Mouse (Mus musculus): ENCODE measurements around the gene St8sia2.

GRCm38 (mm10) chr7:74022571-74022970 lies 9.1 kb upstream of the St8sia2 start:
- TF ChIP-seq TCF12 (IDR thresholded peaks at IDR 0.05; ENCODE audit: insufficient read depth, poor library complexity, severe bottlenecking) = no peak
- no peak for TF ChIP-seq MAX (IDR thresholded peaks at IDR 0.05; ENCODE audit: low read depth)
- no peak for TF ChIP-seq SRF (IDR thresholded peaks at IDR 0.05; ENCODE audit: control insufficient read depth, insufficient read length, low read depth)
- TF ChIP-seq POLR2AphosphoS2 (IDR thresholded peaks at IDR 0.05; ENCODE audit: insufficient read length, low read depth) = no peak
- TF ChIP-seq USF1 (IDR thresholded peaks at IDR 0.05; ENCODE audit: low read depth) = no peak
- TF ChIP-seq POLR2A (IDR thresholded peaks at IDR 0.05; ENCODE audit: insufficient read length, low read depth) = no peak
- TF ChIP-seq MYOD1 (IDR thresholded peaks at IDR 0.05; ENCODE audit: control insufficient read depth in 1 of 3, insufficient read length in 2 of 3, low read depth in 2 of 3) = no peak
- no peak for TF ChIP-seq E2F4 (IDR thresholded peaks at IDR 0.05; ENCODE audit: insufficient read depth)
- no peak for TF ChIP-seq TCF3 (IDR thresholded peaks at IDR 0.05; ENCODE audit: insufficient read length, low read depth)
- no peak for TF ChIP-seq CEBPB (IDR thresholded peaks at IDR 0.05; ENCODE audit: insufficient read depth, poor library complexity, severe bottlenecking)
- TF ChIP-seq MYOG (IDR thresholded peaks at IDR 0.05; ENCODE audit: control insufficient read depth in 1 of 3, insufficient read depth in 1 of 3, insufficient read length in 2 of 3, low read depth in 2 of 3) = no peak
